In the genomic region with DNA sequence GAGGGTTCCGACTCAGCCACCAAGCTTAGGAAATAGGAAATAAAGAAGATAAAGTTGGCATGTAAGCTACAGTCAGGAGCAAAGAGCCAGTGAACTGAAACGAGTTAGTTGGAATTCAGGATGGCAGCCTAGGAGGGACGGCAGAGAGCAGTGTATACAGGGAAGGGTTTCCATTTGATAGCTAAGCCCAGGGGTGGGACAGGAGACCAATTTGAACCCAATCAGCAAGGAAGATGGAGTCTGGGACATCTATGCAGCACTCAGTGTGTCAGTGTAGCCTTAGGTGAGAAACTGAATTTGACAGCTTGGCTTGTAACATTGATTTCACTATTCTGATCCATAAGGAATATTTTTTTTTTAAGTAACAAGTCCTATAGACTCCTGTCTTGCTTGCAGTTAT, we compare ENCODE assay signal across 12 mouse cellular contexts. TPM values are rescaled to one million over a fixed set of nuclear protein-coding genes. Genes with fewer than 3 reads are reported as not detected.
"Had no signal": no experiment of that assay in that cellular context is flagged by ENCODE, and none has a peak within 500 bp of the region (broad histone marks: within the 10 kb centered on the region; RNA-seq: fewer than 3 reads in every experiment).

No protein-coding gene starts in this region.

- H3K36me3 ChIP-seq: limb, embryonic 15.5 days; neural tube, embryonic 12.5 days had no signal

- H3K27me3 ChIP-seq: limb, embryonic 15.5 days; neural tube, embryonic 12.5 days had no signal

- H3K4me1 ChIP-seq: limb, embryonic 15.5 days had no signal

- H3K9ac ChIP-seq: limb, embryonic 15.5 days; liver, embryonic 14.5 days; neural tube, embryonic 12.5 days had no signal

- H3K27ac ChIP-seq: kidney, postnatal 0 days; limb, embryonic 15.5 days; liver, embryonic 14.5 days; neural tube, embryonic 12.5 days had no signal

- H3K4me2 ChIP-seq: limb, embryonic 15.5 days; neural tube, embryonic 12.5 days had no signal

- DNase-seq: kidney, adult 11 months; layer of hippocampus, adult 9-11 months; layer of hippocampus, postnatal 36 days; lung, adult 18-20 months; midbrain, embryonic 14.5 days; spleen, adult 18-20 months; thymus, postnatal 25 days had no signal

- H3K9me3 ChIP-seq: limb, embryonic 15.5 days; neural tube, embryonic 12.5 days had no signal

- H3K4me3 ChIP-seq: limb, embryonic 15.5 days; neural tube, embryonic 12.5 days had no signal

RNA-seq across cellular contexts. Expression of gene Hmcn1, which starts 42.5 kb away (rescaled TPM):
- total RNA-seq: neutrophil, adult 5-6 weeks had no signal
